Mouse (Mus musculus): ENCODE data around the gene Fam8a1.

GRCm38 (mm10) chr13:46669620-46670271, 424 bp downstream of the Fam8a1 start:
- TF ChIP-seq POLR2A (IDR thresholded peaks at IDR 0.05; ENCODE audit: low read depth, low read length) = no peak
- no peak for TF ChIP-seq CTCF (IDR thresholded peaks at IDR 0.05; ENCODE audit: extremely low read depth, insufficient read length, insufficient replicate concordance, low read depth, low read length)
